Mouse (Mus musculus): Measurements from ENCODE around the gene Smpd3.
"Not testable (repeated sequence)": the region's sequence is repeated elsewhere in the genome, so short reads cannot be mapped to it uniquely, and the experiment has no call there.

Gene Smpd3

DNA sequence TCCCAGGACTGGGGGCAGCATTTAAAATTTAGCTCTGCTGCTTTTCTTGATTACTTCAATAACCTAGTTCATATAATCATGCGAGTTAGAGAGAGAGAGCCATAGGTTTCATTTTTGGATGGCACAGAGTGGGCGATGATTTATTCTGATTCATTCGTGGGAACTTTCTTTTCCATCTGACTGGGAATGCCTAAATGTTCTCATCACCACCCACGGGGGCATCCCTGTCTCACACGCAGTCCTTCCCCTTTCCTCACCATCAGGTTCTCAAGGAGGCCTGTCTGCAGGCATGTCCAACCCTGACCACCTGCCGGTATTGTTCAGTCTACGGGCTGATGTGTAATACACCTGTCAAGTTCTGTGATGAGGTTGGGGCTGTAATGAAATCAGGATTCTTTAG lies 16.4 kb downstream of the Smpd3 start:
- no peak for DNase-seq

DNA sequence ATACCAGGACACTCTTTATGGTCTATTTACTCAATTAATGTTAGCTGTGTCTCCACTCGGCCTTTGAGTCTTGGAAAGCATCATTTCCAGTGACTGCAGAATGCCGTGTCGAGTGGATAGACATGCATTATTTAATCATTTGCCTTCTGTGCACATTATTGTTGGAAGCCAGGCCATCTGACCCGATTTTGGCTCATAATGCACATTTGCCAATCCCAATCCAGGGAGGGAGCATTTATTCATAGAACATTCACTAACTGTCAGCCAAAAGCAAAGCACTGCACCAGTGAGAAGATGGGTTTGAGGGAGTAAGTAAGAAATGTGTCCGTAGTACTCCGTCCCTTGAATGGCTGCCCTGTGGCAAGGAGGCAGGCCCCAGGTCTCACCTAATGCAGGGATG lies 17.8 kb downstream of the Smpd3 start:
- DNase-seq: peak; percentile 54

DNA sequence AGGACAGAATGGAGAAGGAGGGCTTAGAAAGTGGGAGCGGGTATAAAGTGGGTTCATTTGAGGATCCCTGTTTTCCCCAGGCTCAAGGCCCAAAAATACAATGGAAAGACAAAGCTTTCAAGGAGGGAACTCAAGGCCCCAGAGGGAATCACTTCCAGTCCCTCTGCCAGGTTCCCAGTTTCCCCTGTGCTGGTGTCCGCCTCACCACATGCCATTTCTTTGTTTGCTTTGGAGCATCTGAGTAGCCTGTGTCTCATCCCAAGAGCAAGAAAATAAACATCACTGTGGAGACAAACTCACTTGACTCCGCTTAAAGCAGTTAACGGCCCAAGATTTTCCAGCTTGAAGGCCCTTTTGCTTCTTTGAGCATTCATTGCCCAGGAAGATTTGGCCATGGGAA lies 20.7 kb downstream of the Smpd3 start:
- DNase-seq: no peak

DNA sequence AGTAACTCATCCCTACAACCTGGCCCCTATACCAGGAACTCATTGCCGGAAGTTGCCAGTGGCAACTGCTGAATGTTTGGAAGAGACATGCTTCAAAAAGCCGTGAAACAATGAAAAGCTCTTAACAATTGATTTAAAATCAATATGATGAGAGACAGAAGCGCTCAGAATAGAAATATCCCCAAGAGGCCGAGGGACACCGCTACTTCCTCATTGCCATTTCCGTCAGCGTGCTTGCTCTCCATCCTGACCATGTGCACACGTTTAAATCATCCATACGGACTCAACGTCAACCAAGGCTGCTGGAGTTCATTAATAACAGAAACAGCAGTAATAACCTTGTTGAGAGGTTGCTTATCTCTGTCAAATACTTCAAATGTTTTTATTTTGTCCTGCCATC lies 21.3 kb downstream of the Smpd3 start:
- DNase-seq: no peak

DNA sequence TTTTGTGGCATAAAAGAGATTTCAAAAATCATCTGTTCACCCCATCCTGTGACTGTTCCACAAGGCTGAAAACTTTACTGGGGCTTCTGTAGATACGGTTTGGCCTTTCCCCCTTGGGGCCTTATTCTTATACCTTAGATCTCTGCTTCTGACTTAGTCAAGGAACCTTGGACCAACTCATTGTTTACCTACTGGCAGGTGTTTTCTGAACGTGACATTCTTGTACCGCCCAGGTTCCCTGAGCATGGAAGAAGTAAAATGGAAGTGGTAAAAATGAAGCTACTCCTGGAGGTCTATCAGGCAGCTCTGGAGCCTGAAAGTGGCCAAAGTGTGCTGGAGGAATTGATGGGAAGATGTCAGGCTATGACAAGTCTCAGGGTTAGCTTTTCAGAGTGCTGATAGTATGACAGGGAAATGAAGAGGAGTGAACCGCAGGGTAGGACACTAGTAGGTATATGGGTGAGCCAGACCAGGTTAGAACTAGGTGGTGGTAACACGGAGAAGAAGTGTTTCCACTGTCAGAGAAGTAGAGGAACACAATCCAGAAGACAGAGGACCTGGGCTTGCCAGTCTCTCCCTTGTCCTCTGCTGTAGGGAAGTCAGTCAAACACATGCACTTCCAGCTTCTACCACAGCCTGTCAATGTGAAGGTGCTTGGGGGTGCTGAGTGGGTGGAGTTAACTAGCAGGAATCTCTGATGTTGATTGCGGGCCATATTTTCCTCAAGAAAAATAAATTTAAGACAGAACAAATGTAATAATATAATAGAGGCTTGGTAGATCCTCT lies 22.2 kb downstream of the Smpd3 start:
- no peak for DNase-seq

DNA sequence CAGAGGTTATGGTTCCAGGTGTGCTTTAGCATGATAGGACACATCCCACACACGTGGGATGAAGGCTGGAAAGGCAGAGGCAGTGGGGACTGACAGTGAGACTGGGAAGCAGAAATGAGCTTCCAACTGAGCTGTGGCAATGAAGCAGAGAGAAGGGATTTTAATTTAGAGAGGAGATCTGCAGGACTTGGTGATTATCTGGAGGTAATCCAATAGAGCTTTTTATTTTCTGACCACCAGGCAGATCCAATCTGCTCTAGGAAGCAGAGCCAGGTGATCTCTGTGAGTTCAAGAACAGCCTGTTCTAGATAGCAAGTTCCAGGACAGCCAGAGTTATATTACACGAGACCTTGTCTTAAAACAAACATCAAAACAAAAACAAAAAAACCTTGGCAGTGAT lies 24.0 kb downstream of the Smpd3 start:
- DNase-seq: no peak

DNA sequence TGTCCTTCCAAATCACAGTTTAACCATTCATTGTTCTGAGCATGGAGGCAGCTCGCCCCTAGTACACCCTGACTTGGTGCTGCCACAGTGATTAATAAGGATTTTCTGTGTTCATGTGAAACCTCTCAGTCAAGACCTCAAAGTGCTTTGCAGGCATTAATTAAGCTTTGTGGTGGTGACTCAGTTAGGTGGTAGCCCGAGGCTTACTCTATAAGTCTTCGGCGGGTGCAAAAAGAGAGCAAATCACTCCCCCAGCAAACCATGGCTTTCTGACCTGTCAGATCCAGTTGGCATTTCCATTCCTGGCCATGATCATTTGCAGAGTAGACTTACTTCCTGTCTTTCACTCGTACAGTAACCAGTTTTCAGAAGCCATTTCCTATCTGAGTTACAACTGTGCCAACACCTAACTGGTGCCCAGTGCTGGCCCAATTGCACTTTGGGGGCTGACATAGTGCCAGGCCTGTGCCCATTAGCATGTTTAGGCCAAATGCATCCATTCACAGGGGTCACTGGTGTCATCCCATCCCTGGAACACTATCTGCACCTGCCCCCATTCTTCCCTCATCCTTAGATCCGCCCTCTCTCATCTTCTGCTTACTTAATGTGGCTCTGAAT lies 24.6 kb downstream of the Smpd3 start:
- DNase-seq: no peak

DNA sequence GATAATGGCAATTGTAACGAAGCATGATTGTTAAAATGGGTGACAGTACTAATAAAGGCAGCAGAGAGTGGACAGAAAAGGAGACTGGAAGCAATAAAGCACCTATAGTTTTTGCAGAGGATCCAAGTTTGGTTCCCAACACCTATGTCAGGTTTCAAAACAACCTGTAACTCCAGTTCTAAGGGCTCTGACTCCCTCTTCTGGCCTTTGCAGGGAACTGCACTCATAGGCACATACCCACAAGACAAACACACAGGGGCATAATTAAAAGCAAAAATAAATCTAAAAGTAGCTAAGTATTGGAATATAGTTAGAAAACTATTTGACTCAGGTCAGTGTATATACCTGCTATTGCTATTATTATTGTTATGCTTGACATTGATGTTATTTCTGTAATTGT lies 25.8 kb downstream of the Smpd3 start:
- DNase-seq: no peak

DNA sequence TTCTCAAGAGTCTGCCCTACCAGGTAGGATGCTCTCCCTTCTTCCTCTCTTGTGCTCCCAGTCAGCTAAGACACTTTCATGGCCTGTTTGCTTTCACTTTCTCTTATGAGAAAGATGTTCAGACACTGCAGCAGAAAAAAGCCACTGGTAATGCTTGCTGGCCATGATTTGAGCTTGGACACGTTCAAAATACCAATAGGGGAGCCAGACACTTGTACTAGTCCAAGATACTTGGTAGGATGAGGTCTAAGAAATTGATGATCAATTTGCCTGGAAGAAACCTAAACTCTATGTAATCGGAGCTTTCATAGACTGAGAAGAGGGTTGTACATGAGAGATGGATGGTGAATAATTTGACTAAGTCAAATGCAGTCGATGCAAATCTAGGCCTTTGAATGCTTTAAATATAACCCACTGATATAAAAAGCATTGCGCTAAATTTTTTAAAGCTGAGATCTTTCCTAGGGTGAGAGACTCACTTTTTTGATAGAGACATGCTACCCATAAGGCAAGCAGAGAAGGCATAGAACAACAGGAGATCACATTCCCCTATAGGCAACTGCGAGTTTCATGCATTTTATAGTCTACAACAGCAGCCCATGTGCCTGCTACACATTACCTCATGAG lies 27.6 kb downstream of the Smpd3 start:
- DNase-seq: no peak

DNA sequence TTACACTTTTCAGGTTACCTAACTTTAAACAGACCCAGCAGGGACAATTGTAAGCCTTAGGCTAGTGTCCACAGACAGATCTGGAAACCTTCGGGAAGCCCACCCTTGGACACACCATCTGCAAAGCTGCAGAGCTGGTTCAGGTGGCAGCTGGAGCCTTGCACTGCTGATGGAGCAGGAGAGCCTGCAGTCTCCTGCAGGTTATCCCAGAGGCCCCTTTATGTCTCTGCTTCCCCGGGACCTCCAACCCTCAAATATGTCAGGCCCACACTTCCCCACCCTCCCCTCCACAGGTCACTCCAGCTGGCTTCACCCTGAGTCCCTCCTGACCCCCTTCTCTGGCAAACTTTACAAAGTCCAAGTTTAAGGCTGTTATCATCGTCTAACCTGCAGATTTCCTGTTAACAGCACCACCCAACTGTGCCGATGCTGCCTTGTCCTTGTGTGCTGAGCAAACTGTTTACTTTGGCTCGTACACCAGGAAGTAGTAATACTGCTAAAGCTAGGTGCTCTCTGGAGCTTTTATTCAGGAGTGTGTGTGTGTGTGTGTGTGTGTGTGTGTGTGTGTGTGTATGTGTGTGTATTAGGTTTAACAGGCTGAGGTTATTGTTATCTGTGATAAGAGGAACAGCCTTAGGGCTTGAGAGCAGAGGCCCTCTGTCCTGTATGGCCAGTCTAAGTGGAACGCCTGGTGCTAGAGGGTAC lies 29.6 kb downstream of the Smpd3 start:
- DNase-seq: not testable (repeated sequence)

DNA sequence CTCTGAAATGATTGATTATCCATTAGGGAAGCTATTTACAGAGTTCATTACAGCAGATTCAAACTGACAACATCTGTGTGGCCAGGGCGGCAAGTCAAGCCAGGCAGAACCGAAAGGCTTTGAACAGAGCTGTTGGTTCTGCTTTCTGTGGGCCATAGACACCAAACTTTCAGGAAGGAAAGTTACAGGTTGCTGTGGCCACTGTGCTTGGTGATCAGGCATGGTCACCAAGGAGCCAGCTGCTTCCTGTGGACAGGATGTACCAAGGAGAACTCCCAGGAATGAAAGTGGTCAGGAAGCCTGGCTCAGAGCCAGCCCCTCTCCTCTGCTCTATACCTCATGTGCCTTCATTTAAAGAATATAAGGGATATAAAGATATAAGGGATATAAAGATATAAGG lies 30.2 kb downstream of the Smpd3 start:
- no peak for DNase-seq

DNA sequence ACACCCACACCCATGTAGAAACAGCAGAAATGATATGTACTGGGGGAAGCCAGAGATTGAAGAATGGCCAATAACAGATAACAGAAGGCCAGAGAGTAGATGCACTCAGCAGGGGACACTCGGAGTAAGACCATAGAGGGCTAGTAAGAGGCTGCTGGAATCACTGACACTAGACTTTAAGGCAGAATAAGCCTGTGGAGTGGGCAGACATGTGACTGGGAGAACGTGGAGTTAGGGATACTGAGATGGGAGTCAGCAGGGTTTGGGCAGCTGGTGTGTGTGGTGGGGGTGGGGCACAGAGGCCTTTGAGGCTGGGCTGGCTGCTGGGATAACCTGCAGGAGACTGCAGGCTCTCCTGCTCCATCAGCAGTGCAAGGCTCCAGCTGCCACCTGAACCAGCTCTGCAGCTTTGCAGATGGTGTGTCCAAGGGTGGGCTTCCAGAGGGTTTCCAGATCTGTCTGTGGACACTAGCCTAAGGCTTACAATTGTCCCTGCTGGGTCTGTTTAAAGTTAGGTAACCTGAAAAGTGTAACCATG lies 31.0 kb downstream of the Smpd3 start:
- DNase-seq: peak; percentile 50

DNA sequence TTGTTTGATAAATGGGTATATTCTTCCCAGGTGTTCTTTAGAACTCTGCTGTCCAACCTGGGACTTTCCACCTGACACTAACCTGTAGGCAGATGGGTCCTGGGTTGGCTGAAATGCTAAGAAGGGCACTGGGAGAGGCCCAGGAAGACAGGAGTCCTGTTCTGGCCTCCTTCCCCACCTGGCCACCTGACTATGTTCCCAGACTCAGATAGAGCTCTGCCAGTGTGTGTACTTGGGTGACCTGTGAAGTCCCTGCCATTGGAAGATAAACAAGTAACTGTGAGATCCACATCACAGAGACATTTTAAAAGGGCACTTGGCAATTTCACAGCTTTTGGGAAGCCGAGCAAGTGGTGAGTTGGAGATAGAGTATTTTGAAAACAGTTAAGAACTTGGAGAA lies 31.7 kb downstream of the Smpd3 start:
- no peak for DNase-seq

DNA sequence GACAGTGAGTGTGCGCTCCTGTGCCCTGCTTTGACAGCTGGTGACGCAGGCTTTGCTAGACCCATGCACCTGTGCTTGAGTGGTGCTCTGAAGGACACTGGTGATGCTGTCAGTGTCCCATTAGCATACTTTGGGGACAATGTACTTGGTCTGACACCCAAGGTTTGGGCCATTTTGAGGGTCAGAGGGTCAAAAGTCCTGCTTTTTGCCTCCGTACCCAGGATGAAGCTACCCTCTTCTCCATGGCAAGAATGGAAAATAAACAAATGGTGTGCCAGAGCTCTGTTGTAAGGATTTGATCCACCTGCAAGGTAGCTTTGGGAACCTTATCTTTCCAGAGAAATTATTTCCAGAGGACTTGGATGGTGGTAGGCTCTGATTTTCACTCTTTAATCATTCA lies 32.5 kb downstream of the Smpd3 start:
- no peak for DNase-seq

DNA sequence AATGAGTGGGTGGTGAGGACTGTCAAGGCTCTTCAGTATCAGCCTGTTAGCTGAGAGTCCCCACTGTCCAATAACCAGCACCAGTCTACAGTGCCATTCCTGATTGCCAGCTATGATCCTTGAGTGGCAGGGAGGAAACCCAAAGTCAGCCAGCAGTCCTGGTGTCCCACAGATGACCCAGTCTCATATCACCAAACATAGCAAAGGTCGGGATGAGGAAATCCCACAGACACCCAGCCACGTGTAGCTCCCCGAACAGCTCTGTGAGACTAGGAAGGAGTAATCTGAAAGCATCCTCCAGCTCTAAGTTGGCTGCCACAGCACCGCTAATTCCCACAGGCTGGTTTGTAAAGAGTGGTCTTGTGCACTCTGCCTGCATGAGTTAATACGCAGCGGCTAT lies 33.5 kb downstream of the Smpd3 start:
- DNase-seq: no peak

DNA sequence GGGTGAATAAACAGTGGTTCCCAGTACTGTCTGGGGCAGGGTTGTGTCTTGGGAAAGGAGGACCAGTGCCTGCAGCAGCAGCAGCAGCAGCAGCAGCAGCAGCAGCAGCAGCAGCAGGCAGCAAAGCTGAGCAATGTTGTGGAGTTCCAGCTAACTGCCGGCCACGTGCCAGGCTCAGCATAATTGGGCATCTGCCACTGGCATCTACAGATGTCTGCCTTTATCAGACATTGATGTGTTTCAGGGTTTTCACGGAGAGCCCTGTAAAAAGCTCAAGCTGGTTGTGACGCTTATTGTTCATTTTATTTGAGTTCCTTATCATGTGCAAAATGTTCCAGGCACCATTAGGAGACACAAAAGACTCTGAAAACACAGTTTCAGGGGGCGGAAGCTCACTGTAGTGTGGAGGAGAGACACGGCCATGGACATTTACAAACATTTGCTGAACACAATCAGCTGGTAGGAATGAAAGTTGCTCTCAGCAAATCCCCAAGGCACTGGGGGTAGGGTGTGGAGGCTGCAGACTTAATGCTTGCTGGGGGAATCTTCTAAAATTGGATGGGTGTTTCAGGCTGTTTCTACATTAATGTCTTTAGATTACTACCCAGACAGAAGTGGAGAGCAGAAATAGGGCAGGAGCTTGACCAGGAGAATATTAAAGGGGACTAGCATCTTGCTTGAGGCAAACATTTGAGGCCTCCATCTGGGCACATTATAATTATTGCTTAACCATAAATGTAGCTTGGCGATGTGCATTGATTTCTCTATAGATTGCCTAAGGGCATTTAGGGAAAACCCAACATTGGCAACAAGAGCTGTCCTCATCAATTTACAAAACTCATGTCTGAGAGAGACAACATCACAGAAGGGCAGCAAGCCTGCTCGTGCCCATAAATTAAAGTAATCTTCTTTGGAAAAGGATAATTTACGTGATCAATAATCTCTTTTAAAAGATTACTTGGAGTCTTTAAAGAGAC lies 36.8 kb downstream of the Smpd3 start:
- DNase-seq: peak; percentile 59

DNA sequence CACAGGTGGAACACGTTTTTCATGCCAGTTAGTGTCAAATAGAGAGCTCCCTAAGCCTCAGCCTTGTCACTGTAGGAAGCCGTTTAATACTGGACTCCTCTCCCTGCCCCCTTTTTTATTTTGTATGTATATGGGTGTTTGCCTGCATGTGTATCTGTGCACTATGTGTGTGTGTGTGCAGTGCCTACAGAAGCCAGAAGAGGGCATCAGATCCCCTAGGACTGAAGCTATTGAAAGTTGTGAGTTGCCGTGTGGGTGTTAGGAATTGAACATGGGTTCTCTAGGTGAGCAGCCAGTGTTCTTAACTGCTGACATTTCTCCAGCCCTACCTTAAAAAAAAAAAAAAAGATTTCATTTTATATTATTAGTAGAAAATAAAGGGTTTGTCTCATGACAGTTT lies 38.1 kb downstream of the Smpd3 start:
- DNase-seq: no peak

DNA sequence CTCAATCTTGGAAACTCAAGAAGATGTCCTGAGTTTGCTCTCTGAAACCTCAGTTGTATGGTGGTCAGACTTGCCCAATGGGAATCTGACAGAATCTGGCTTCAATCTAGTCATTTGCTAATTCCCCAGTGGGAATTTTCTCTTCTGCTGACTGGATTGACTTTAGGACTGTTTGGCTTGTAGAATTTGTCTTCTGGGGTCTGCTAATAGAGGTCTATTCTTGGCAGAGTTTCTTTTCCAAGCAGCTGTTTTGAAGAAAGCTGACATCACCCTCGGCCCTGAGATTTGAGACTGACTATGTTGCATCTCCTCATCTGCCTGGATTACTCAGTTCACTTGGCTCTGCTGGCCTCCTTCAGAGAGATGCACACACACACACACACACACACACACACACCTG lies 38.9 kb downstream of the Smpd3 start:
- DNase-seq: no peak

DNA sequence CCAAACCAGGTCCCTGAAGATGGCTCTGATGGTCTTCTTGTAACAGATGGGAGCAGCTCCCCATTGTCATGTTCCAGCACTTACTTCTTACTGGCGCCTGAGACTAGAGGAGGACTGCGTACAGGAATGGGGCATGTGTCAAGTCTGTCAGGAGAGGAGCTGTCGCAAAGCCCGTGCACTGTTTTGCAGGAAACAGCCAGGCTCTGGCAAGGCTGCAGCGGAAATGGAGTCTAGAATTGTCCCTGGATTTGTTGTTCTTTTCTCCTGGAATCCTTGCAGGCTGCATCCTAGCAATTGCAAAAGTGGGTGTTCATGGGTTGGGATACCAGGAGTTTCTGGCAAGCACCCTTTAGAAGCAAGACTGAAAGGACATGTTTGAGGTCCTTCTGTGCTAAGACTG lies 39.5 kb downstream of the Smpd3 start:
- DNase-seq: no peak

DNA sequence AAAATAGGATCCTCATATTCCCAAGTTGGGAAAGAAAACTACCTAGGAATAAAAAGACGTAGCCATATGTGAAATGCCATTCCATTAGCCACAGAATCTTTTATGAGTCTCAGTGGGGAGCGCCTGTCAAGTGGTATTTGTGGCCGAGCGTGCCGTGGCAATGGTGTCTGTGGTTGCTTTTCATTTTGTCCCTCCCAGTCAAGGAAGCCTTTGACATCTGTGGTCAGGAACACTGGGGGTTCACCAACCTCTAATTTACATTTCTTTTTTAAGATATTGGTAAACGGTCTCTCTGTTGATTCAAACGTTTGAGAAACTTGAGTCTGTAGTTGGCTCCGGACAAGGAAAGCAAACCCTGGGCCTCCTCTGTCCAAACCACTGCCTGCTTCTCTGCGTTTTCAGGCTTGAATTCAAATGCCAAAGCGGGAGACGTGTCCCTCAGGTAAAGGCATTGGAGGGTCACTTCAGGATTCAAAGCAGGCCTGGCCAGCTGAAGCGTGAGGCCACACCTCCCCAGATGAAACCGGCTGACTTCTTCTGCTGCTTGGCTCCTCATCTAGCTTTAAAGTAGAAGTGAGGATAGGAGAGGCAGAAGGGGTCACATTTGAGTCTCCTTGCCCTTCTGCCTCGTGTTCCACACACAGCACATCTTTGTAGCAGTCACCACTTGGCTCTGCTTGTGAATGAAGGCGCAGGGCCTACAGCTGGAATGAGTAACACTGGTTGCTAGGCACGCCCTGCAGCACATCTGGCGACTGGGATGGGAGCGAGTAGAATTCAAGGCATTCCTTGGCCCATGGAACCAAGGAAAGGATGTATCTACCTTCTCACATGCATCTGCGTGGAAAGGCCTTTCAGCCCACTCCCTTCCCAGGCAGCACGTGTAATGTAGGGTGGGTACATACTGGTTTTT lies 45.0 kb downstream of the Smpd3 start:
- DNase-seq: no peak

DNA sequence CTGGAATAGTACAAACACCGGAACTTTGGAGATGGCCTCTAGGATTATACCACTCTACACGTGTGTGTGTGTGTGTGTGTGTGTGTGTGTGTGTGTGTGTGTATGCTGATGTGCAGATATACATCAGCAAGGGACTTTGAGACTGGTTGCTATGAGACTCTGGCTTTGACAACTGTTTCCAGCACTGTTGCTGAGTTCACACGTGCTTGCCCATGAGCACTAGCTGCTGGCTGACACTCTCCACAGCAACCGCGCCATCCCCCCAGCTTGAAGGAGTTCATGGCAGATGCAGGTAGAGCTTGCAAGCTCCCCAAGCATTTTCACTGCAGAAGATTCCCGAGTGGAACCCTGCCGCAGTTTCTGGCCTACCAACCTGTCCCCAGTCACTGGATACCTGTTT lies 48.3 kb downstream of the Smpd3 start:
- DNase-seq: no peak

Data from retina, postnatal 1 day (tissue).